Mouse (Mus musculus) CH12.LX (cell line): ENCODE measurements around the gene Plcb1.

Experiments
- CTCF ChIP-seq, 2 experiments: IDR thresholded peaks in 1 of 2; conservative IDR thresholded peaks in 1 of 2; 2 replicates each; pipeline ENCODE4 v1.5.1; 2011 to 2012; ENCODE audit warnings: low read depth in 2 of 2, low read length in 2 of 2, improper control_type of control experiment in 1 of 2, inconsistent platforms in 1 of 2, mild to moderate bottlenecking in 1 of 2, moderate library complexity in 1 of 2
- POLR2A ChIP-seq: IDR thresholded peaks from 2 replicates; pipeline ENCODE4 v1.6.1; 2011; ENCODE audit warnings: low read depth, mild to moderate bottlenecking, improper control_type of control experiment, low read length
- ZC3H11A ChIP-seq: IDR thresholded peaks from 2 replicates; pipeline ENCODE4 v1.6.1; 2012; ENCODE audit warnings: low read depth, mild to moderate bottlenecking, inconsistent platforms, low read length, improper control_type of control experiment

- TF ChIP-seq POLR2A (no peak), CTCF (conservative IDR thresholded peaks at IDR 0.05 in 1 of 2, IDR thresholded peaks at IDR 0.05 in 1 of 2; ENCODE audit: low read depth in 2 of 2, low read length in 2 of 2) (no peak), ZC3H11A (no peak)
These were observed 287.1 kb downstream of the Plcb1 start for GRCm38 (mm10) chr2:135073014-135073413.
